Mouse (Mus musculus) thymus, postnatal 0 days (tissue): ENCODE data around the gene Prickle2. TPM values are rescaled to one million over a fixed set of nuclear protein-coding genes. Genes with fewer than 3 reads are reported as not detected.

Experiments
- DNase-seq: peaks from one replicate; pipeline ENCODE4 v3.0.0-alpha.2; 2015; ENCODE audit warnings: low spot score
- polyA plus RNA-seq: library from polyadenylated mRNA; unstranded; fragments of >200 nt; fragmentation: Nextera tagmentation; extraction: Ambion mirVana; gene quantifications from 2 replicates; pipeline ENCODE4 v1.2.1, GENCODE M21; 2015

Prickle2 gene
- polyA plus RNA-seq, 1 experiment from 2014 or later: 0.13 TPM

DNA sequence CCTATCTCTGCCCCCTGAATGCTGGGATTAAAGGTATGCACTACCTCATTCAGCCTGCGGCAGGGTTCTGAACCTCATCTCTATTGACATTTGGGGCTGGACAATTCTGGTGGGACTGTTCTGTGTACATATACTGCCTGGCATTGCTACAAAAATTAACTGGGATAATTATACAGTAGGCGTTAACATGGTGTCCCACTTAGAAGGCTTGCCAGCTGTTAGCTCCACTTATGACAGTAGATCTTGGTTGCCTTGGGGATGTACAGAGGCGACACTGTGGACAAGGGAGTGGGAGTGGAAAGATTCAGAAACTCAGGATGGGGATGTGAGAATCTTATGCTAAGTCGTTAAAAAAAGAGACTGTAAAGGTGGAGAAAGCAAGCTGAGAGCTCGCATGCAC is 311.3 kb downstream of the Prickle2 start:
- DNase-seq: no peak

DNA sequence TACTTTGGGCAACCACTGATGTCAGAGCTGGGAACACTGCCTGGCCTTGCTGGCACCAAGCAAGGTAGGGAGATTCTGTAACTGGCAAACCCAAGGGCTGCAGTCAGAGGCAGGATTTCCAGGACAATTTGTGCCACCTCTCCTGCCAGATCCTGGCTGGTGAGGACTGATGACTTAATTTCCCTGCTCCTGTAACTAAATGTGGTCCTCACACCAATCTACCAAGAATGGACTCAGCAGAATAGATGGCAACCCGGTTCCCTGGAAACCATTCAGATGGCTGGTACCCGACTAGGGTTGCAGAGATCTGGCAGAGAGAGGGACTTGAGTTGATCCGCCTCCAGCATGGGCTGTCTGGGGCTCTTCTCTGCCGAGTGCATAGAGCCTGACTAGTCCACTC is 315.6 kb downstream of the Prickle2 start:
- DNase-seq: no peak

DNA sequence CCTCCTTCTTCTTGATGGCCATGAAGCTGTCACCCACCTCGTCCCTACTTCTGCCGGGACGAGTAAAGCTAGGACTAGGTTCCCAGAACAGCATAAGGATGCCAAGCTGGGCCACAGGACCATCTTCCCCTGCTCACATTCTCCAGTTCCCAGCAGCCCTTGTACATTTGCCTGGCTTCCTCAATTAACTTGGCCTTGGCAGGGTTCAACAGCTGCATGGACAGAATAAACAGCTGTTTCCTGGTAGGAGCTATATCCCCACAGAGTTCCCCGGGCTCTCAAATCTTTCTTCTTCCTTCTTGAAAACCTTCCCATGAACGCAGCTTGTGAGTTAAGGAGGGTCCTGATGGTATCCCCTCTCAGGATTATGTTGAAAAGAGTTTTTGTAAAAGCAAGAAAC is 317.3 kb downstream of the Prickle2 start:
- DNase-seq: no peak

DNA sequence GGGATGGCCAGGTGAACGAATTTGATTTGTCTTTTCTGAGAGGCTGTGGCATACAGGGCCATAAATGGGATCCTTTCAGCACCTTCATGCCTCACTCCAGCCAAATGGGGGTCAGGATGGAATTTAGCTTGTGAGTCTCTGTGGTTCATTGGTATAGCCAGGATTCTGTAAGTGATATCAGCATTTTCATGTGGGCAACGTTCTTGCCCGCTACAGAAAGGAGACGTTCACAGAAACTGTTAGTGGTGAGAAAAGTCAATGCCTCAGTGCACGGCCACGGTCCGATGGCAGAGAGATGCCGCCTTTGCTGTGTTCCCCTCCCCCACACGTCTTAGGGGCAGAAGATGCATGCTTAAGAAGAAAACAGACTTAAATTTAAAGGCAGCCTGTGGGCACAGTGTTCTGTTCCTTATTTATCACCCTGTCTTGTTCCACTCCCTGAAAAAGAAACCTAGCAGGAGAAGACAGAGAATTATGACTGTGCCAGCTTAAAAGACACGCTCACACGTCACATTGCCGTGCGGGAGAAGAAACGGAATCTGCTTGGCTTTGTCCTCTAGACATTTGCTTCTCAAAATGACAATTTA is 322.7 kb downstream of the Prickle2 start:
- no peak for DNase-seq

DNA sequence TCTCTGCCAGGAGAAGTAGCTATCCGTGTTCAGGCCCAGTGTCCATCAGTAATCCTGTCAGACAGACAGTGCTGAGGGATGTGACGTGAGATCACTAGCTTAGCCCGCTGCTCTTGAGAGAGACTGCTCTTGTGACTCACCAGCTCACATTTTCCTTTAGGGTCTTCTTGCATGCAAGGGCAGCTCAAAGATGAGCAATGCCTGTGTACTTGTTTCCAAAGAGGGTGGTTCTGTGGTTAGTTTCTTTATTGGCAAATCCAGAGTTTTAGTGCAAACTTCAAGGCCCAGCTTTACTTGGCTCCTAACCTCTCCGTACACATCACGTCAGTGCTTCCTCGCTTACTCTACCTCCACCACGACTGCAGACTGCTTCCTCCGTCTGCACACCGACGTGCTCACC is 324.9 kb downstream of the Prickle2 start:
- no peak for DNase-seq

DNA sequence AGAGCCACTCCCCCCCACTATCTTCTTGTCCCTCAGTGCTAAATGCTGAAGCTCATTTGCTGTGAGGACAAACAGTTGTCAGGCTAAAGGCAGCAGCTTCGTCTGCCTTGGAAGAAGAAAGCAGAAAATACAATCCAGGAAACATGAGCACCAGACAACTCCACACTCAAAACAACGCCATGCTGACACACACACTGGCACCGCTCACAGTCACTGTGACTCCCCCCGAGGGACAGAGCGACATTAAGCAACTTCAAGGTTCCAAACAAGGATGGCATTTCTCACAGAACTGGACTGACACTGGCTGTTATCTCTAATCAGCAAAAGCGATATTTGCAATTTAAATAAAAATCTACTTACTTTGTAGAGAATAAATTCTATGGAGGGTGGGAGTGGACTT is 331.1 kb downstream of the Prickle2 start:
- DNase-seq: no peak

DNA sequence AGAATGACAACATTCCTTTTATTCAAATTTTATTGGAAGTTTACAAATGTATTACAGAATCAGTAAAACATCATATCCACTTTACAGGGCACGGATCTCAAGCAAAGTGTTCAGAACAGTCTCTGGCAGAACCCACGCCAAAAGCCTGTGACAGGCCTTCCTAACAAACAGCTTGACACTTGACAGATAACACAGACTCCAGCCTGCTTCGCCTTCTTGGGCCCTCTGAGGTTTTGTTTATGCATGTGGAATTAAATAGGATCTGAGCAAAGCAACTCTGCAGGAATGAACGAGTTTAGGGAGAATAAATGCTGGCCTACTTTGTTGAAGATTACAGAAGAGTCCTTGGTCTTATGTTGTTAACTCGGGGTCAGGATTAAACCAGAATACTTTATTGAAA is 335.1 kb downstream of the Prickle2 start:
- no peak for DNase-seq

DNA sequence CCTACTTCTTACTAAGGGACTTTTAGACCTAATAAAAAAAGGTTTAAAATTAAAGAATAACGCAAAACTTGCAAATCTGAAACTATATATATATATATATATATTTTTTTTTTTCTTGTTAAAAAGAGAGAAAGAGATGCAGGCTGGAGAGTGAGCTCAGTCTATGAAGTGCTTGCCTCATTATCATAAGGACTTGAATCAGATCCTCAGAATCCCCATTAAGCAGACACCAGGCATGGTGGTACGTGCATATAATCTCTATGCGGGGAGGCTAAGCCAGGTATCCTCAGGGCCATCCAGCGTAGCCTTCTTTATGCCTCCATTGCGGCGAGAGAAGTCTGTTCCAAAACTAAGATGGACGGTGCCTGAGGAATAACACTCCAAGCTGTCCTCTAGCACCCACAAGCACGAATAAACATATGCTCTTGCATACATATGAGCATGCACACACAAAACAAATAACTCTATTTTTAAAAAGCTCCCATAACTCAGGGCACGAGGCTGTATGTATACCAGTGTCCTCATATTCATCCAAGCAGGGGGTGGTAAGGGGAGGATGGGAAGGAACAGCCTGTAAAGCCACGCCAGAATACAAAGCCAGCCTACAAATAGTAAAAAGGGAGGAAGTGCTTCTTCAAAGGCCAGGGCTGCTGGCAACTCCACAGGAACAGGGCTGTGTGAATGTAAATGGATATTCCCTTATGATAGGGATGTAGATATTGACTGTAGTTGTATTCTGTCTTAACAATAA is 358.5 kb downstream of the Prickle2 start:
- DNase-seq: no peak

DNA sequence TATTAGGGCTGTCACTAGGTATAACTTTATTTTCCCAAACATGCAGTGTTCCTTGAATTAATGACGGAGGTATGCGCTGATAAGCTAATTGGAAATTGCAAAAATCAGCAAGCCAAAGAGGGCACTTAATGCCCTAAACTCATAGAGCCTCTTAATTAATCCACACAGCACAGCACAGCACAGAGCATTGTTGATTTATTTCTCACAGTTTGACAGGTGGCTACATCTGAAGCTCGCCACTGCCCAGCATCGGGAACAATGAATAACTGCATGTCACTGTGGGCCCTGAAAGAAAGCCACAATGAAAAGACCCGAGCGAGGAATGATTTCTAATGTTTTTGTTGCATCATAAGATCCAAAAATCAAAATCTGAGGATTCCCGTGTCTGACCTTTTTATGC is 359.2 kb downstream of the Prickle2 start:
- no peak for DNase-seq

DNA sequence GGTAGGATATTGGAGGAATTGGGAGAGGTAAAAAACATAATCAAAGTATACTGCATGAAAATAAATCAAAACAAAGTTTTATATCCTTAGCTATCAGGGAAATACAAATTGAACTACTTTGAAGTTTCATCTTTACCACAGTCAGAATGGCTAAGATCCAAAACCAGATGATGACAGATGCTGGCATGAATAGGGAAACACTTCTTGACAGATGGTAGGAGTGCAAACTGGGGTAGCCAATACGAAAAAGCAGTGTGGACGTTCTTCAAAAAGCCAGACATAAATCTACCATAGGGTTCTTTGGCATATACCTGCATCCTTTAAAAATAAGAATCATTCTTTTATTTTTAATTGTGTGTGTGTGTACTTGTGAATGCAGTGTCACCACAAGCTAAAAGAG is 360.8 kb downstream of the Prickle2 start:
- no peak for DNase-seq

DNA sequence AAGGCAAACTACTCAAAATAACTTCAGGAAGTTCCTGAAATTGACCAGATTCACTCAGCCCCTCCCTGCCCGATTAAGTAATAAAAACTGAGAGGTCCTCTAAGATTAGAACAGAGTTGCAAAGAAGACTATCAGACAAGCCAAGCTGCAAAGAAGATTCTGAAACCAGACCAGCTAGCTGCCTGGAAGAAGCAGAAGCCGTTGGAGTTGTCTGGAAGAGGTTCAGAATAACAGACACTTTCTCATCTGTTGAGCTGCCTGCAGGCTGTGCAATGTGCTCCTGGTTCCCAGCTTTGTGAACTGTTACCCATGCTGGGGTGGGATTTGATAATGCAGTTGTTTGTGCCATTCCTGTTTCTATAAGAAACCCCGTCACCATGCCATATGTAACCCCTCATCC is 361.4 kb downstream of the Prickle2 start:
- DNase-seq: no peak

Other genes with a start within 250 kb of the Prickle2 start
- gene A730049H05Rik, start 110.3 kb upstream of the Prickle2 start, polyA plus RNA-seq: 0.23 TPM in 2 replicates
- gene Gm15737, start 163.2 kb upstream of the Prickle2 start, polyA plus RNA-seq: not detected in 2 replicates
- 1.3 and 1.5 TPM in 2 replicates for gene Adamts9, start 237.3 kb upstream of the Prickle2 start, polyA plus RNA-seq